Mouse (Mus musculus) forebrain, embryonic 16.5 days (tissue): ENCODE measurements around the gene R3hcc1l. TPM values are rescaled to one million over a fixed set of nuclear protein-coding genes. Genes with fewer than 3 reads are reported as not detected.

ENCODE experiments used
- ATAC-seq: fragments of 200-750 bp; cut with Nextera tagmentation; 2 replicates; pipeline ENCODE4 v1.8.0; 2017; ENCODE audit warnings: mild to moderate bottlenecking, moderate library complexity
- H3K27ac ChIP-seq: fragments of 300-500 bp; sonication (generic); 2 replicates; pipeline ENCODE4 v1.5.1; 2014; ENCODE audit warnings: low read length, control low read depth
- H3K27me3 ChIP-seq: fragments of 300-500 bp; sonication (generic); replicated peaks from 2 replicates; pipeline ENCODE4 v1.6.1; 2014; ENCODE audit warnings: low read length; ENCODE audit not compliant: control insufficient read depth, insufficient read depth
- H3K36me3 ChIP-seq: fragments of 300-500 bp; sonication (generic); 2 replicates; pipeline ENCODE4 v1.6.1; 2014; ENCODE audit not compliant: control insufficient read depth, insufficient read depth
- H3K4me1 ChIP-seq: fragments of 300-500 bp; sonication (generic); replicated peaks from 2 replicates; pipeline ENCODE4 v1.6.1; 2014; ENCODE audit warnings: low read length; ENCODE audit not compliant: control insufficient read depth, insufficient read depth
- H3K4me2 ChIP-seq: fragments of 300-500 bp; sonication (generic); 2 replicates; pipeline ENCODE4 v1.6.1; 2014; ENCODE audit warnings: mild to moderate bottlenecking, low read length, control low read depth
- H3K4me3 ChIP-seq: fragments of 300-500 bp; sonication (generic); replicated peaks from 2 replicates; pipeline ENCODE4 v1.5.1; 2014; ENCODE audit warnings: mild to moderate bottlenecking, low read length, control low read depth
- H3K9ac ChIP-seq: fragments of 300-500 bp; sonication (generic); replicated peaks from 2 replicates; pipeline ENCODE4 v1.6.1; 2014; ENCODE audit warnings: low read depth, low read length, control low read depth
- H3K9me3 ChIP-seq: fragments of 300-500 bp; sonication (generic); 2 replicates; pipeline ENCODE4 v1.6.1; 2016; ENCODE audit warnings: low read length; ENCODE audit not compliant: control insufficient read depth
- WGBS: fragments of 180-500 bp; shearing (Covaris S2); extraction: QIAGEN DNeasy Blood & Tissue Kit; methylation state at CpG from one replicate; pipeline ENCODE4 v1.1.7; 2014; 5-methylcytosine and 5-hydroxymethylcytosine counted together
- polyA plus RNA-seq: library from polyadenylated mRNA; unstranded; fragments of >200 nt; fragmentation: Nextera tagmentation; extraction: Ambion mirVana; gene quantifications from 2 replicates; pipeline ENCODE4 v1.2.1, GENCODE M21; 2015

Gene R3hcc1l
- polyA plus RNA-seq: 17.0 and 19.3 TPM in 2 replicates

DNA sequence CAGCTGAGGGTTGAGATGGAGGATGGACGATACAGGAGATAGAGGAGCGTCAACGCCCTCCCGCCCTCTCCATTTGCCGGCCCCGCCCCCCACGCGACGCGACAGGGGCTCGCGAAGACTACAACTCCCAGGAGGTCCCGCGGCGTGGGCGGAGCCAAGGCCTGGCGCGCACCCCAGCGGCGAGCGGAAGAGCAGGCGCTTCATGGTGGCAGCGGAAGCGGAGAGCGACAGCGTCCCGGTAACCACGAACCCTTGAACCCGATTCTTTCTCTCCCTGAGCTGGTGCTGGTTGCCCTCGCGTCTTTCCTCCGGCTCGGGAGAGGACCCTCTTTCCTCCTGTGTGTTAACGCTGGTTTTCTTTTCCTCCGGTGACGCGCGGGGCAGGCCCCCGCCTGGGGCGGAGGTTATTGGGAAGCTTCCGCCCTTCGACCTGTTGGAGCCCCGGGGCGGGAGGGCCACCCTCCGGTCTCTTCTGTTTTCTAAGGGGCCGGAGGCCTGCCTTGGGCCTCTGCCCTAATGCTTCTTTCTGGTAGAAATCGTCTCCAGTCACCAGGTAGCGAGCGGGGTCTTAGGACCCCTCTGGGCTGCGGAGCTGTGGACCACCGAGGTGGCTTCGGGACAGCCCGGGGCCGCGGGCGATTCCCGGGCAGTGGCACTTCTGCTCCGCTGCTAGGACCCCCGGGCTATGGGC is at the start of gene R3hcc1l:
R3hcc1l (plus strand) TSS at position 140 of the 691 bp plus-strand sequence.
- peak within 1 kb of the TSS; percentile 67 for H3K4me2 ChIP-seq
- peak; percentile 97 for ATAC-seq
- peak within 1 kb of the TSS; percentile 64 for H3K27ac ChIP-seq
- H3K9ac ChIP-seq: peak within 1 kb of the TSS; percentile 75
- H3K4me3 ChIP-seq: peak within 1 kb of the TSS; percentile 70
- H3K36me3 ChIP-seq: no peaks in the 10 kb centered on the region
- peaks cover 9% of the 10 kb centered on the region for H3K4me1 ChIP-seq
- H3K9me3 ChIP-seq: no peaks in the 10 kb centered on the region
- under 1% methylated on average over 59 of the region's 59 CpGs for WGBS
- no peaks in the 10 kb centered on the region for H3K27me3 ChIP-seq

DNA sequence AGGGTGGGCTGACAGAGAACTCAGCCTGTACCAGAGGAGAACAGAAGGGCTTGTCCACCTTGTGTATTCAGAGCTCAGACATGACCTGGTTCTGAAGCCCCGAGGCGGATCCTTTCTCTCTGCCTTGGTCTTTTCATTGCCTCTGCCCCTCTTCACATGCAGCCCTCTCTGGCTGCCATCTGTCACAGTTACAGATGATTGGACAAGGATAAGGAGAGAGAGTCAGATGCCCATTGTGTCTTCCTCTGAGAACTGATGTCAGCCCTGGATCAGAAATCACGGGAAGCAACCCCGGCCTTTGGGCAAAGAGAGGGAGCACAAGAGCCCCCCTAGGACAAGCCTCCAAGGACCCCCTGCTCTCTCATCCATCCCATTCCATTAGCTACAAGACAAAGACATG is 47.0 kb upstream of the R3hcc1l start:
- Histone ChIP-seq H3K9me3 (no peaks in the 10 kb centered on the region), H3K4me1 (no peaks in the 10 kb centered on the region), H3K9ac (no peak overlapping the region), H3K4me3 (no peak overlapping the region), H3K36me3 (no peaks in the 10 kb centered on the region), H3K4me2 (no peak overlapping the region), H3K27ac (no peak overlapping the region), H3K27me3 (no peaks in the 10 kb centered on the region)
- WGBS: 72% methylated on average over 4 of the region's 4 CpGs
- no peak for ATAC-seq

GRCm38 (mm10) chr19:42472831-42473230 is 45.7 kb upstream of the R3hcc1l start:
- no peak for ATAC-seq
- H3K9ac ChIP-seq: no peak overlapping the region
- no peaks in the 10 kb centered on the region for H3K4me1 ChIP-seq
- H3K27ac ChIP-seq: no peak overlapping the region
- H3K4me2 ChIP-seq: no peak overlapping the region
- no peaks in the 10 kb centered on the region for H3K9me3 ChIP-seq
- WGBS: 32% methylated on average over 11 of the region's 11 CpGs
- H3K36me3 ChIP-seq: no peaks in the 10 kb centered on the region
- no peak overlapping the region for H3K4me3 ChIP-seq
- no peaks in the 10 kb centered on the region for H3K27me3 ChIP-seq

GRCm38 (mm10) chr19:42477769-42478168 is 40.8 kb upstream of the R3hcc1l start:
- Histone ChIP-seq H3K27me3 (no peaks in the 10 kb centered on the region), H3K4me3 (no peak overlapping the region), H3K9ac (no peak overlapping the region), H3K27ac (no peak overlapping the region), H3K4me1 (no peaks in the 10 kb centered on the region), H3K4me2 (no peak overlapping the region), H3K36me3 (no peaks in the 10 kb centered on the region), H3K9me3 (no peaks in the 10 kb centered on the region)
- ATAC-seq: no peak
- whole genome bisulfite sequencing: 81% methylated on average over 5 of the region's 5 CpGs

DNA sequence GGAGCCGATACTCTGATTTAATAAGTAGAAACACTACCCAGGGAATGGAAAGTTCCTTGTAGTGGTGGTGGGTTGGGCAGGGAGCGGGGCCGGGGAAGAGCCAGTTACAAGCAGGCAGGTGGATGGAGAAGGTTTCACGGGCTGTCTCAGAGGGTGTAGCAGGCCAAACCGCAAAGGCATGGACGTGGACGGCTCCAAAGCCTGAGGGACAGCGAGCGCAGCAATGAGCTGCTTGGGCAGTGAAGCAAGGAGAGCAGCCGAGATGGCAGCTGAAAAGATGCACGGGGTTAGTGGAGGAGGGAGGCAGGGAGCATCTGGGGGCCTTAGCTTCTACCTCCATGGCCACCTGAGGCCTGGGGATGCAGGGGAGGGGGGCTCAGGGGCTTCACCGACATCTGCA is 40.3 kb upstream of the R3hcc1l start:
- H3K9me3 ChIP-seq: no peaks in the 10 kb centered on the region
- WGBS: 55% methylated on average over 12 of the region's 12 CpGs
- H3K27me3 ChIP-seq: no peaks in the 10 kb centered on the region
- no peak for ATAC-seq
- H3K4me1 ChIP-seq: no peaks in the 10 kb centered on the region
- H3K4me2 ChIP-seq: no peak overlapping the region
- H3K4me3 ChIP-seq: no peak overlapping the region
- no peak overlapping the region for H3K9ac ChIP-seq
- no peak overlapping the region for H3K27ac ChIP-seq
- H3K36me3 ChIP-seq: no peaks in the 10 kb centered on the region

DNA sequence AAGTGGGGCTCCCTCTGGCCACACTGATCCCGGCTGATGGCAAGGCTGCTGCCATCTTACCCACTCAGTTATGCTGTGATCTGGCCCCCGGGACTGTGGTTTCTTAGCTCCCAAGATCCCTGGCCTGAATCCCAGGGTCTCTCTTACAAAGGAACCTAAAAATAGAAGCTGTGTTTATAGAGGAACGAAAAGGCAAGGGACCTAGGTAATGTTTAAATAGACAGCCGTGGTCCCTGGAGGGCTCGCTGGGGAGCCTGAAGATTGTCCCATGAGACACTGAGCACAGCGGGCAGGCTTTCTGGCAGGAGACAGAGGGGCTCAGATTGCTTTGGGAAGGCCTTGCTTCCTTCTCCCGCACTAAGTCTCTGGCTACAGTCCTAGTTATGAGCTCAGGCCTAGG is 33.1 kb upstream of the R3hcc1l start:
- no peak overlapping the region for H3K9ac ChIP-seq
- no peaks in the 10 kb centered on the region for H3K4me1 ChIP-seq
- 38% methylated on average over 7 of the region's 7 CpGs for WGBS
- no peak for ATAC-seq
- no peaks in the 10 kb centered on the region for H3K36me3 ChIP-seq
- no peak overlapping the region for H3K27ac ChIP-seq
- H3K27me3 ChIP-seq: no peaks in the 10 kb centered on the region
- H3K4me2 ChIP-seq: no peak overlapping the region
- no peaks in the 10 kb centered on the region for H3K9me3 ChIP-seq
- H3K4me3 ChIP-seq: no peak overlapping the region

- Histone ChIP-seq H3K36me3 (no peaks in the 10 kb centered on the region), H3K4me3 (no peak overlapping the region), H3K4me1 (no peaks in the 10 kb centered on the region), H3K9ac (no peak overlapping the region), H3K9me3 (no peaks in the 10 kb centered on the region), H3K27me3 (no peaks in the 10 kb centered on the region), H3K27ac (no peak overlapping the region), H3K4me2 (no peak overlapping the region)
- WGBS: 82% methylated on average over 3 of the region's 3 CpGs
- no peak for ATAC-seq
These were observed 31.3 kb upstream of the R3hcc1l start for GRCm38 (mm10) chr19:42487261-42487660.

- ATAC-seq: no peak
- no peak overlapping the region for H3K4me2 ChIP-seq
- no peak overlapping the region for H3K4me3 ChIP-seq
- no peaks in the 10 kb centered on the region for H3K9me3 ChIP-seq
- no peak overlapping the region for H3K9ac ChIP-seq
- 0 out of 2 replicates have a peak, but pooled peaks cover 3% of the 10 kb centered on the region for H3K4me1 ChIP-seq
- whole genome bisulfite sequencing: 35% methylated on average over 5 of the region's 5 CpGs
- no peaks in the 10 kb centered on the region for H3K36me3 ChIP-seq
- no peaks in the 10 kb centered on the region for H3K27me3 ChIP-seq
- H3K27ac ChIP-seq: no peak overlapping the region
These were observed 25.2 kb upstream of the R3hcc1l start for GRCm38 (mm10) chr19:42493257-42493917.

DNA sequence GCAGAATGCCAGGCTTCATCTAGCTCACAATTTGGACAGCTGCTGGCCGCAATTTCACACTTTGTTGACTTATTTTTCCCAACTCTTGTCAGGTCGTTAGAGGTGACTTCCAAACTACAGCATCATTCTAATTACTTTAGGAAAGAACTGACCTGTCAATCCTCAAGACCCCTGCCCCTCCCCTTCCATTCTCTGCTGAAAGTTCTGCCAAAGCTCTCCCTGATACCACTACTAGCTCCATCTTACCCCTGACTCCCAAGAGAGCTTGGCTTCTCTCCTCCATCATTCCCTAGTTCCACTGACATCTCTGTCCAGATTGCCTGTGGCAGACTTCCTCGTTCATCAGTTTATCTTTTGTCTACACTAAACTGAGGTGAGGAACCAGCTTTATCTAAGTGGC is 14.4 kb upstream of the R3hcc1l start:
- no peaks in the 10 kb centered on the region for H3K9me3 ChIP-seq
- WGBS: 56% methylated on average over 3 of the region's 3 CpGs
- no peaks in the 10 kb centered on the region for H3K27me3 ChIP-seq
- H3K27ac ChIP-seq: no peak overlapping the region
- no peak for ATAC-seq
- H3K36me3 ChIP-seq: no peaks in the 10 kb centered on the region
- no peak overlapping the region for H3K9ac ChIP-seq
- H3K4me3 ChIP-seq: no peak overlapping the region
- no peak overlapping the region for H3K4me2 ChIP-seq
- H3K4me1 ChIP-seq: no peaks in the 10 kb centered on the region
